Mouse (Mus musculus) liver, embryonic 16.5 days (tissue): ENCODE measurements around the gene Hbb-y. TPM values are rescaled to one million over a fixed set of nuclear protein-coding genes. Genes with fewer than 3 reads are reported as not detected.

Experiments used
- ATAC-seq: fragments of 200-750 bp; cut with Nextera tagmentation; 2 replicates; pipeline ENCODE4 v1.8.0; 2017; ENCODE audit warnings: low read depth, mild to moderate bottlenecking, moderate number of reproducible peaks, moderate library complexity
- H3K27ac ChIP-seq: fragments of 300-500 bp; sonication (generic); 2 replicates; pipeline ENCODE4 v1.5.1; 2014; ENCODE audit warnings: mild to moderate bottlenecking, low read length
- H3K27me3 ChIP-seq: fragments of 300-500 bp; sonication (generic); 2 replicates; pipeline ENCODE4 v1.6.1; 2014; ENCODE audit warnings: low read depth, low read length, mixed read lengths; ENCODE audit not compliant: control insufficient read depth, insufficient read depth
- H3K36me3 ChIP-seq: fragments of 300-500 bp; sonication (generic); 2 replicates; pipeline ENCODE4 v1.6.1; 2014; ENCODE audit warnings: mild to moderate bottlenecking; ENCODE audit not compliant: control insufficient read depth, insufficient read depth
- H3K4me1 ChIP-seq: fragments of 300-500 bp; sonication (generic); 2 replicates; pipeline ENCODE4 v1.6.1; 2014; ENCODE audit warnings: low read depth, low read length, mixed read lengths; ENCODE audit not compliant: control insufficient read depth
- H3K4me2 ChIP-seq: fragments of 300-500 bp; sonication (generic); 2 replicates; pipeline ENCODE4 v1.6.1; 2014; ENCODE audit warnings: low read depth, low read length, mixed read lengths
- H3K4me3 ChIP-seq: fragments of 300-500 bp; sonication (generic); 2 replicates; pipeline ENCODE4 v1.5.1; 2014; ENCODE audit warnings: low read depth, mild to moderate bottlenecking, low read length
- H3K9ac ChIP-seq: fragments of 300-500 bp; sonication (generic); 2 replicates; pipeline ENCODE4 v1.6.1; 2014; ENCODE audit warnings: low read depth, low read length
- H3K9me3 ChIP-seq: fragments of 300-500 bp; sonication (generic); replicated peaks from 2 replicates; pipeline ENCODE4 v1.6.1; 2016; ENCODE audit warnings: low read length; ENCODE audit not compliant: control insufficient read depth
- WGBS: fragments of 180-500 bp; shearing (Covaris S2); extraction: QIAGEN DNeasy Blood & Tissue Kit; methylation state at CpG from one replicate; pipeline ENCODE4 v1.1.7; 2014; ENCODE audit not compliant: insufficient replicate concordance; 5-methylcytosine and 5-hydroxymethylcytosine counted together
- polyA plus RNA-seq: library from polyadenylated mRNA; unstranded; fragments of >200 nt; fragmentation: Nextera tagmentation; extraction: Ambion mirVana; gene quantifications from 2 replicates; pipeline ENCODE4 v1.2.1, GENCODE M21; 2015

Gene Hbb-y
- polyA plus RNA-seq: 114 and 115 TPM in 2 replicates

DNA sequence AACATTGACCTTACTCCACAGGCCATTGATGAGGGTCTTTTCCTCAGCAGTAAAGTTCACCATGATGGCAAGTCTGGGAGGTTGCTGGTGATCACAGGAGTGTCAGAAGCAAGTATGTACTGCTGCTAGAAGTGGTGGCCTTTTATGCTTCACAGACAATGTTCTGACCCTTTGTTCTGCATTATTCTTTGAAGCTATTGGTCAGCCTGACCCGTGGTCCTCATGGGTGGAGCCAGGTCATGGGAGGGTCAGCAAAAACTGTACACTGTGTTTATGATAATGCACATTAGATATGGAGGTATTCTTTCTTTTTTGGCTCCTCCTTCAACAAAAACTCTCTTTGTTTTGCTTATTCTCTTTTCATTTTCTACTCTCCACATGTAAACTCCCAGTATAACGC is at the start of gene Hbb-y:
Hbb-y (minus strand) TSS at position 127 of the 400 bp plus-strand sequence.
- Histone ChIP-seq H3K27ac (peak within 1 kb of the TSS; percentile 65), H3K9ac (no peak within 1 kb of the TSS), H3K9me3 (no peaks in the 10 kb centered on the region), H3K27me3 (no peaks in the 10 kb centered on the region), H3K4me3 (no peak within 1 kb of the TSS), H3K4me1 (peaks cover 16% of the 10 kb centered on the region), H3K36me3 (no peaks in the 10 kb centered on the region), H3K4me2 (no peak within 1 kb of the TSS)
- WGBS: 51% methylated on average over 2 of the region's 2 CpGs
- no peak for ATAC-seq

DNA sequence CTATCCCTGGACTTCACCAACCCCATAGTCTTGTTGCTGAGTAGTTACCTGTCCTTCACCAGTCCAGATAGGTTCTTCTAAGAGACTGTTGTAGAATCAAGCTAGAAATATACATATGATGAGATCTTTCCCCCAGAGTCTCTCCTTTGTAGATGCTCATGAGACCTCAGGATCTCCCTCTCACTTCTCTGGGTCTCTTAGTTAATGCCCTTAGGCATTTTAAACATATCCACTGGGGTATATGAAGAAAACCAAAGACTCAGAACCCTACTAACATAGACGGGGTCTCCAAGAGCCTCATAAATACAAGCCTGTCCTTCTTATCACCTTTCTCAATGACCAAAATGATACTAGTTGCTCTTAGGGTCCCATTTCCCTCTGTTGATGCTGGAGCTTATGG is 41.4 kb upstream of the Hbb-y start, which contains the start of gene Olfr64:
Olfr64 (minus strand) TSS at position 101 of the 400 bp plus-strand sequence.
- no peak within 1 kb of the TSS for H3K9ac ChIP-seq
- WGBS: 36% methylated on average over 1 of the region's 1 CpGs
- H3K4me1 ChIP-seq: no peaks in the 10 kb centered on the region
- no peak within 1 kb of the TSS for H3K27ac ChIP-seq
- no peak for ATAC-seq
- H3K27me3 ChIP-seq: no peaks in the 10 kb centered on the region
- H3K9me3 ChIP-seq: no peaks in the 10 kb centered on the region
- H3K36me3 ChIP-seq: no peaks in the 10 kb centered on the region
- no peak within 1 kb of the TSS for H3K4me2 ChIP-seq
- no peak within 1 kb of the TSS for H3K4me3 ChIP-seq

GRCm38 (mm10) chr7:103886152-103886551 is 33.1 kb upstream of the Hbb-y start, which contains the start of gene Olfr66:
Olfr66 (minus strand) TSS chr7:103886252.
- H3K36me3 ChIP-seq: no peaks in the 10 kb centered on the region
- no peaks in the 10 kb centered on the region for H3K9me3 ChIP-seq
- H3K9ac ChIP-seq: no peak within 1 kb of the TSS
- no peak within 1 kb of the TSS for H3K4me2 ChIP-seq
- no peak for ATAC-seq
- no peaks in the 10 kb centered on the region; the same call in 1 of the 2 replicates for H3K27me3 ChIP-seq
- no peak within 1 kb of the TSS for H3K27ac ChIP-seq
- no peak within 1 kb of the TSS for H3K4me3 ChIP-seq
- no peaks in the 10 kb centered on the region for H3K4me1 ChIP-seq

- peak overlapping the region; percentile 20; the same call in 1 of the 2 replicates for H3K4me2 ChIP-seq
- H3K9me3 ChIP-seq: no peaks in the 10 kb centered on the region
- H3K9ac ChIP-seq: no peak overlapping the region
- H3K36me3 ChIP-seq: no peaks in the 10 kb centered on the region
- ATAC-seq: peak; percentile 94
- H3K27me3 ChIP-seq: no peaks in the 10 kb centered on the region
- peak overlapping the region; percentile 82 for H3K27ac ChIP-seq
- H3K4me1 ChIP-seq: peaks cover 35% of the 10 kb centered on the region
- 19% methylated on average over 2 of the region's 2 CpGs for WGBS
- no peak overlapping the region for H3K4me3 ChIP-seq
Measured at GRCm38 (mm10) chr7:103877093-103877492, 24.1 kb upstream of the Hbb-y start.

- H3K9ac ChIP-seq: peak overlapping the region; percentile 56
- H3K4me1 ChIP-seq: peaks cover 47% of the 10 kb centered on the region
- H3K4me3 ChIP-seq: no peak overlapping the region
- peak overlapping the region; percentile 90 for H3K27ac ChIP-seq
- H3K4me2 ChIP-seq: peak overlapping the region; percentile 35; the same call in 1 of the 2 replicates
- WGBS: 20% methylated on average over 5 of the region's 5 CpGs
- no peaks in the 10 kb centered on the region for H3K36me3 ChIP-seq
- H3K27me3 ChIP-seq: no peaks in the 10 kb centered on the region
- H3K9me3 ChIP-seq: no peaks in the 10 kb centered on the region
- no peak for ATAC-seq
Measured at GRCm38 (mm10) chr7:103874451-103874850, 21.4 kb upstream of the Hbb-y start.

- peaks cover 49% of the 10 kb centered on the region for H3K4me1 ChIP-seq
- no peak for ATAC-seq
- H3K9ac ChIP-seq: peak overlapping the region; percentile 69
- H3K27me3 ChIP-seq: no peaks in the 10 kb centered on the region
- WGBS: 0% methylated on average over 1 of the region's 1 CpGs
- H3K36me3 ChIP-seq: no peaks in the 10 kb centered on the region
- no peaks in the 10 kb centered on the region for H3K9me3 ChIP-seq
- peak overlapping the region; percentile 95 for H3K27ac ChIP-seq
- peak overlapping the region; percentile 55 for H3K4me2 ChIP-seq
- no peak overlapping the region for H3K4me3 ChIP-seq
Measured at GRCm38 (mm10) chr7:103873064-103873463, 20.0 kb upstream of the Hbb-y start.

DNA sequence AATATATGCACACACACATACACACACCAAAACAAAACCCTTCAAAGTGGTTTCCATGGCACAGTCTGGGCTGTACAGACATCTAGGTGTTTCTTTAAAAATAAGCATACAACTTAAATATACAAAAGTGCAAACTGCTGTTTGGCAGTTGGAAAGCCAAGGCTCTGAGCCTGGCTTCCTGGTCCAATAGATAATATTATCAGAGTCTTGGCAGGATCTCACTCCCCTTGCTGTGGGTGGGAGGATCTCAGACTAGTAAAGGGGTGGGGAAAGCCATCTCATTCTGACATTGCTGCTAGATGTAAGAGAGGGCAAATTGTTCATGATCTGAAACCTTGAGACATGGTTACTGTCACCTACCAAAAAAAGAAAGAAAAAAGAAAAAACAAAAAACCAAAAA is 17.7 kb upstream of the Hbb-y start:
- Histone ChIP-seq H3K4me3 (peak overlapping the region; percentile 20), H3K27me3 (no peaks in the 10 kb centered on the region), H3K9me3 (no peaks in the 10 kb centered on the region), H3K4me2 (peak overlapping the region; percentile 52), H3K36me3 (no peaks in the 10 kb centered on the region), H3K4me1 (peaks cover 46% of the 10 kb centered on the region), H3K27ac (peak overlapping the region; percentile 98), H3K9ac (peak overlapping the region; percentile 69)
- peak; percentile 87 for ATAC-seq

DNA sequence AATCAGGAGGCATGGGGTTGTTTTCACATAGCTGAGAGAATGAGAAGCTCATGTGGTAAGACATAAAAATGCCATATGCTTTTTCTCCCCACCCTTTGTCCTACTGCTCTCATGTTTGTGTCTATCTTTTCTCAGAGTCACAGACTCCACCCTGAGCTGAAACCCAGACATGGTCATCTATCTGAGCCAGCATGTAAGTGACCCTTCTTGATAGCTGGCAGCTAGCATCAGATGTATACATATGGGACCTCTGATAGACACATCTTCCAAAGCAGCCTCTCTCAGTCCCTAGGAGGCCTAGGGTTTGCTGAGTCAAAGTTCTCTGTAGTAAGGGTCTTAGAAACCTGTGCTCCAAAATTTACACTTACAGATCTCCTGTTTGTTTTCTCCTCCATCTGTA is 12.7 kb upstream of the Hbb-y start:
- Histone ChIP-seq H3K4me1 (peaks cover 44% of the 10 kb centered on the region), H3K27me3 (no peaks in the 10 kb centered on the region), H3K9me3 (no peaks in the 10 kb centered on the region), H3K4me3 (no peak overlapping the region), H3K27ac (peak overlapping the region; percentile 98), H3K4me2 (peak overlapping the region; percentile 52), H3K36me3 (no peaks in the 10 kb centered on the region), H3K9ac (peak overlapping the region; percentile 67)
- peak; percentile 90 for ATAC-seq

DNA sequence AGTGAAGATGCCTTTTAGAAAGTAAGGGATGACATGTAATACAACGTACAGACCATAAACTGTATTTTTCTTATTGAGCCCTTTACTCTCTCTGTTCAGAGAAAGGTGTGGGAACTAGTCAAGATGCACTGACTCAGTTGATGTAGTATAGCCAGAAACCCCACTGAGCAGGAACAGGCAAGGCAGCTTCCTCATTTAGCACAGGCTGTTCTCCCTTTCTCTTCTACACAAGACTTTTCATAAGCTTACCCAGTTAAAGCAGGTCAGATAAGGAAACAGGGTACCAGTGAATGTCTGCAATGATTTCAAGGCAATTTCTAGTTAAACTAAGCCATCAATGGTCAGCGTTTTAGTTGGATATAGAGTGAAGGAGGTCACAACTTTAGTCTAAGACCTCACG is 8.5 kb upstream of the Hbb-y start:
- peak overlapping the region; percentile 50 for H3K4me2 ChIP-seq

More for the DNA sequence above, 8.5 kb upstream of the Hbb-y start:
- 37% methylated on average over 3 of the region's 3 CpGs for WGBS
- H3K4me1 ChIP-seq: peaks cover 32% of the 10 kb centered on the region
- no peak for ATAC-seq
- H3K27me3 ChIP-seq: no peaks in the 10 kb centered on the region
- H3K36me3 ChIP-seq: no peaks in the 10 kb centered on the region
- peak overlapping the region; percentile 99 for H3K27ac ChIP-seq
- H3K9me3 ChIP-seq: no peaks in the 10 kb centered on the region
- H3K9ac ChIP-seq: peak overlapping the region; percentile 73
- H3K4me3 ChIP-seq: peak overlapping the region; percentile 22; the same call in 1 of the 2 replicates
